Mouse (Mus musculus) thymus, adult 2 months (tissue): ENCODE measurements at regions not wholly inside any gene's neighbourhood (a gene's known extent, or its start where the extent isn't known, plus 50 kb on each side); places are given as distances from the start of the nearest gene placed in this dataset.

Experiments
- CTCF ChIP-seq: fragments of 200-500 bp; IDR thresholded peaks from 2 replicates; pipeline ENCODE4 v1.5.1; 2012; ENCODE audit warnings: mild to moderate bottlenecking, control low read depth, low read length, moderate library complexity, borderline replicate concordance; ENCODE audit not compliant: control insufficient read depth, poor library complexity, insufficient read depth; ENCODE audit errors: extremely low read depth
- POLR2A ChIP-seq: fragments of 200-500 bp; IDR thresholded peaks from 2 replicates; pipeline ENCODE4 v1.6.1; 2012; ENCODE audit warnings: mild to moderate bottlenecking, low read length, control low read depth, moderate library complexity; ENCODE audit not compliant: control insufficient read depth, poor library complexity, insufficient read depth; ENCODE audit errors: extremely low read depth

DNA sequence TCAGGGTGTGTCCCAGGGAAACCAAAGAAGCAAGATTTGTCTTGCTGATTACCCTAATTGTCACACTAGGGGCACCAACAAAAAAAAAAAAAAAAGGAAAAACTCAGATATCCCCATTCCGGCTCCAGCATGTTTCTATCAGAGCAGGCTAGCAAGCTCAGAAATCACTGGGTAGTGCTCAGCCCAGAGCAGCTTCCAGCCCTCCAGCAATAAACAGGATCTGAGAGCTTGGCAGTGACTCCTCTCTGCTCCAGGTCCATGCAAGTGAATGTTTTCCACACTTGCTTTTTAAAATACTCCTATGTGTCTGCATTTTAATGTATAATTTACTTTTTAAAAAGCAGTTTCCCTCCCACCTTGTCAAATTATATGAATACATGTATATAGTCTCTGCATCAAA, 290.8 kb downstream of the Car8 start:
- TF ChIP-seq CTCF = no peak
- no peak for TF ChIP-seq POLR2A
